Mouse (Mus musculus) heart, postnatal 0 days (tissue): ENCODE data around the gene Stpg2. TPM values are rescaled to one million over a fixed set of nuclear protein-coding genes. Genes with fewer than 3 reads are reported as not detected.
"Not testable (repeated sequence)": the region's sequence is repeated elsewhere in the genome, so short reads cannot be mapped to it uniquely, and the experiment has no call there.

ENCODE experiments used
- ATAC-seq: fragments of 200-750 bp; cut with Nextera tagmentation; 2 replicates; pipeline ENCODE4 v1.8.0; 2017; ENCODE audit warnings: low read depth, moderate number of reproducible peaks, moderate library complexity; ENCODE audit not compliant: insufficient read depth
- DNase-seq: peaks from one replicate; pipeline ENCODE4 v3.0.0-alpha.2; 2016; ENCODE audit warnings: low spot score
- H3K27ac ChIP-seq: fragments of 300-500 bp; sonication (generic); 2 replicates; pipeline ENCODE4 v1.5.1; 2014; ENCODE audit warnings: low read depth, mild to moderate bottlenecking
- H3K27me3 ChIP-seq: fragments of 300-500 bp; sonication (generic); 2 replicates; pipeline ENCODE4 v1.6.1; 2014; ENCODE audit warnings: low read length, mixed read lengths; ENCODE audit not compliant: control insufficient read depth, insufficient read depth
- H3K36me3 ChIP-seq: fragments of 300-500 bp; sonication (generic); replicated peaks from 2 replicates; pipeline ENCODE4 v1.6.1; 2014; ENCODE audit warnings: low read length, mixed read lengths; ENCODE audit not compliant: control insufficient read depth, insufficient read depth
- H3K4me1 ChIP-seq: fragments of 300-500 bp; sonication (generic); 2 replicates; pipeline ENCODE4 v1.6.1; 2014; ENCODE audit warnings: antibody characterized with exemption; ENCODE audit not compliant: control insufficient read depth, insufficient read depth
- H3K4me2 ChIP-seq: fragments of 300-500 bp; sonication (generic); 2 replicates; pipeline ENCODE4 v1.6.1; 2014; ENCODE audit warnings: low read depth, mild to moderate bottlenecking, low read length, moderate library complexity
- H3K4me3 ChIP-seq: fragments of 300-500 bp; sonication (generic); 2 replicates; pipeline ENCODE4 v1.5.1; 2014; ENCODE audit warnings: low read depth, low read length
- H3K9ac ChIP-seq: fragments of 300-500 bp; sonication (generic); replicated peaks from 2 replicates; pipeline ENCODE4 v1.6.1; 2014; ENCODE audit warnings: low read depth, low read length, mixed read lengths
- H3K9me3 ChIP-seq: fragments of 300-500 bp; sonication (generic); replicated peaks from 2 replicates; pipeline ENCODE4 v1.6.1; 2016; ENCODE audit warnings: low read length; ENCODE audit not compliant: control insufficient read depth
- CTCF ChIP-seq: IDR thresholded peaks from 2 replicates; pipeline ENCODE4 v1.5.1; 2016; ENCODE audit warnings: antibody characterized with exemption, control low read depth, low read depth
- EP300 ChIP-seq: IDR thresholded peaks from 2 replicates; pipeline ENCODE4 v1.6.1; 2016; ENCODE audit warnings: antibody characterized with exemption, low read depth
- WGBS: fragments of 180-500 bp; shearing (Covaris S2); extraction: QIAGEN DNeasy Blood & Tissue Kit; methylation state at CpG from one replicate; pipeline ENCODE4 v1.1.7; 2014; 5-methylcytosine and 5-hydroxymethylcytosine counted together
- polyA plus RNA-seq: library from polyadenylated mRNA; unstranded; fragments of >200 nt; fragmentation: Nextera tagmentation; extraction: Ambion mirVana; gene quantifications from 2 replicates; pipeline ENCODE4 v1.2.1, GENCODE M21; 2015
- total RNA-seq: library from RNA; depleted of rRNA; stranded (reverse); fragments of >200 nt; gene quantifications from 2 replicates; pipeline ENCODE4 v1.2.3, GENCODE M21; 2014; ENCODE audit warnings: low replicate concordance

Gene Stpg2
- total and polyA plus RNA-seq, 2 experiments from 2014 or later: not detected

DNA sequence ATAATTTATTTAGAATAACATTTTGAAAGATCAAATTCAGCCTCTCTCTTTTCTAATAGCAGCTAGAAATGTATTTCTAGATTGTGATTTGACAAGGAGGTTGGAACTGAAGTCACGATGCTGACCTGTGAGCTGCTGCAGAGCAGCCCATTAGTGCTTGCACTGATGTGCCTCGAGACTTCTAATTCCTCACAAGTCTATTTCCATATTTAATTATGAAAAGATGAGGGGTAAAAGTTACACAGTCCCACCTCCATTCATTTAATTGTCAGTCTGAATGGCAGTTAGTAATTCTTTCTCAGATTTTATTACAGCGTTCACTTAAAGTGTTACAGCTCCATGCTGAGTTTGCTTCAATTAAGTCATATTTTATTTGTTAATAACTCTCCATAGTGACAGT, 19.6 kb downstream of the Stpg2 start:
- no peak for DNase-seq
- no peak overlapping the region for H3K27ac ChIP-seq
- no peak overlapping the region for H3K9ac ChIP-seq
- H3K4me3 ChIP-seq: no peak overlapping the region
- H3K4me1 ChIP-seq: no peaks in the 10 kb centered on the region
- TF ChIP-seq EP300 (no peak), CTCF (no peak)
- H3K9me3 ChIP-seq: no peaks in the 10 kb centered on the region
- no peak for ATAC-seq
- H3K36me3 ChIP-seq: no peaks in the 10 kb centered on the region
- no peak overlapping the region for H3K4me2 ChIP-seq
- WGBS: 79% methylated on average over 3 of the region's 3 CpGs
- no peaks in the 10 kb centered on the region for H3K27me3 ChIP-seq

DNA sequence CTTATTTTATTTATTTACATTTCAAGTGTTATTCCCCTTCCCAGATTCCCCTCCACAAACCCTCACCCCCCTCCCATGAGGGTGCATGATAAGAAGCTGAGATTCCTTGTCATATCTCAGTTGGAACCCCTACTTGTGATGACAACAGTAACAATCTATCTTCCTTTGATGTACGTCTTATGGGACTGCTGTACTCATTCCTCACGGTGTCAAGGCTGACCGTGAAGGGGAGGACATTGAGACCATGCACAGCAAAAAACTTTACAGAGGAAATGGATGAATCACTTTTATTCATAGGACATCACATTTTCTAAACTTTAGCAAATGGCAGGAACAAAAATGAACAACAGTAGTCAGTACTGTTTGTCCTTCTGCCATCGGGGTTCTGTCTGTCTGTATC, 21.3 kb downstream of the Stpg2 start:
- H3K4me3 ChIP-seq: no peak overlapping the region
- no peaks in the 10 kb centered on the region for H3K27me3 ChIP-seq
- H3K9me3 ChIP-seq: no peaks in the 10 kb centered on the region
- no peak overlapping the region for H3K9ac ChIP-seq
- no peak for ATAC-seq
- no peaks in the 10 kb centered on the region for H3K4me1 ChIP-seq
- no peaks in the 10 kb centered on the region for H3K36me3 ChIP-seq
- 46% methylated on average over 4 of the region's 4 CpGs for WGBS
- no peak overlapping the region for H3K4me2 ChIP-seq
- no peak for DNase-seq
- TF ChIP-seq EP300 (no peak), CTCF (no peak)
- H3K27ac ChIP-seq: no peak overlapping the region

DNA sequence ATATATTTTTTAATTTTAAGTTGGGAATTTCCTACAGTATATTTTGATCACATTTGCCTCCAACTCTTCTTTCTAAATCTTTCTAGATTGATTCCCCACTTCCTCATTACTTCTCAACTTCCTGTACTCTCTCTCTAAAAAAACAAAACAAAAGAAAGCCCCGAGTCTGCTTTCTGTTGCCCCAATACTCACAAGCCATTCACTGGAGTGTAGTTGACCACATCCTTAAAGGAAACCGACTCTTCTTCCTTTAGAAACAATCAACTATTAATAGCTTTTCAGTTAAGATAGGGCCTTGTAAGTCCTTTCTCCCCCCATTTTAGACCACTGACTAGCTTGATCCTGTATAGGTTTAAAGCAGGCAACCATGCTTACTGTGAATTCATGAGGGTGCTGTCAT, 39.7 kb downstream of the Stpg2 start:
- Histone ChIP-seq H3K9ac (no peak overlapping the region), H3K4me2 (no peak overlapping the region), H3K4me3 (no peak overlapping the region), H3K36me3 (no peaks in the 10 kb centered on the region), H3K9me3 (no peaks in the 10 kb centered on the region), H3K27me3 (no peaks in the 10 kb centered on the region), H3K4me1 (no peaks in the 10 kb centered on the region), H3K27ac (no peak overlapping the region)
- 60% methylated on average over 2 of the region's 2 CpGs for WGBS
- no peak for TF ChIP-seq CTCF
- TF ChIP-seq EP300: no peak
- DNase-seq: no peak
- no peak for ATAC-seq

DNA sequence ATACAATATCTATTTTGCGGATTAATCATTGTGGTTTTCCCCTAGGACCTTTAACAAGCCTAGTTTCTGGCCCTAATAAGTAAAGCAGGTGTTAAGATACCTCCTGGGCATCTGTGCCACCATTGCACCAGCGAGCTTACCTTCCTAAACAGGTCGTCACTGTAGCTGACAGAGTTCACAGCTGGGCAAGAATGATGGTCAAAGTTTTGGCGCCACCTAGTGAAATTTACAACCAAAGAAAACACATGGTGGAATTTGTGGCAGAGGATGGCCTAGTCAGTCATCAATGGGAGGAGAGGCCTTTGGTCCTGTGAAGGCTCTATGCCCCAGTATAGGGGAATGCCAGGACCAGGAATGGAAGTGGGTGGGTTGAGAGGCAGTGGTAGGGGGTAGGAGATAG, 41.0 kb downstream of the Stpg2 start:
- H3K9me3 ChIP-seq: no peaks in the 10 kb centered on the region
- H3K4me2 ChIP-seq: no peak overlapping the region
- H3K9ac ChIP-seq: no peak overlapping the region
- H3K36me3 ChIP-seq: no peaks in the 10 kb centered on the region
- WGBS: 62% methylated on average over 4 of the region's 4 CpGs
- H3K4me1 ChIP-seq: no peaks in the 10 kb centered on the region
- H3K27me3 ChIP-seq: no peaks in the 10 kb centered on the region
- no peak overlapping the region for H3K4me3 ChIP-seq
- ATAC-seq: no peak
- 0 out of 2 replicates have a peak, but pooled peaks have one; percentile 17 for TF ChIP-seq CTCF
- no peak for TF ChIP-seq EP300
- no peak for DNase-seq
- H3K27ac ChIP-seq: no peak overlapping the region

DNA sequence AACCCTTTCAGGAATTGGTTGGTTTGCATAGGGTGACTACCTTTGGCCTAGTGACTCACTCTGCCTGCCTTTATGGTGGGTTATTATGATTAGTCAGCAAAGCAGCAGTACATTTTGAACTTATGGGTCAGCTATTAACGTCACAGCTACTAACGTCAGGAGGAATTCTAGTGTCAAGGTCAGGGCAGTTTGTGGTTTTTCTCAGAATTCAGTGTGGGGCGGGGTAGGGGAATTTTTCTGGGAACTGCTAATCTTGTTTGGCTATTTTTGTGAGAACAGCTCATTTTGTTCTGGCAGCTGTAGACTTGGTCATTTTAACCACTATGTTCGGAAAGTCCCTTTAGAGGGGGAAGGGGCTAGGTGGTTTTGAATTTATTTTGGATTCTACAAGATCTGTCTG, 56.9 kb downstream of the Stpg2 start:
- ATAC-seq, H3K9me3 ChIP-seq: not testable (repeated sequence)

DNA sequence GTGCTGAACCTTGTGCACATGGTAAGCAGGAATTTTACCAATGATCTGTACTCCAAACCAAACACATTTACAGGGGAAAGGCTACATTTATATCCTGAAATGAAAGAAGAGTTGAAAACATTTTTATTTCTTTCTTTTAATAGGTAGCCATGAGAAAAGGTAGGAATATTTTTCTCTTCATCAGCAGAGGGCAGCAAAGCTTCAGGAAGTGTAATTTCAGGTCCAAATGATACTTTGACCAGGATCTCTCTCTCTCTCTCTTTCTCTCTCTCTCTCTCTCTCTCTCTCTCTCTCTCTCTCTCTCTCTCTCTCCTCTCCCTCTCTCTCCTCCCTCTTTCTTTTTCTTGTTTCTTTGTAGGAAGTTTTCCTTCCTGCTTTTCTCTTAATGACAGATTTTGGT, 92.4 kb downstream of the Stpg2 start:
- Histone ChIP-seq H3K27me3 (no peaks in the 10 kb centered on the region), H3K4me2 (no peak overlapping the region), H3K27ac (no peak overlapping the region), H3K4me3 (no peak overlapping the region), H3K9ac (no peak overlapping the region), H3K4me1 (no peaks in the 10 kb centered on the region), H3K9me3 (0 out of 2 replicates have a peak, but pooled peaks cover 6% of the 10 kb centered on the region), H3K36me3 (no peaks in the 10 kb centered on the region)
- no peak for ATAC-seq
- no peak for DNase-seq
- TF ChIP-seq CTCF (peak; percentile 51), EP300 (no peak)

More for the DNA sequence above, 56.9 kb downstream of the Stpg2 start:
- H3K4me1 ChIP-seq, DNase-seq, H3K27ac ChIP-seq, H3K4me2 ChIP-seq, H3K4me3 ChIP-seq, H3K27me3 ChIP-seq, H3K36me3 ChIP-seq, H3K9ac ChIP-seq: not testable (repeated sequence)
- WGBS: 68% methylated on average over 4 of the region's 4 CpGs
